Mouse (Mus musculus) kidney, embryonic 16.5 days (tissue): ENCODE results near the gene Dapk1. TPM values are rescaled to one million over a fixed set of nuclear protein-coding genes. Genes with fewer than 3 reads are reported as not detected.

ENCODE experiments used
- ATAC-seq: fragments of 200-750 bp; cut with Nextera tagmentation; 2 replicates; pipeline ENCODE4 v1.8.0; 2017; ENCODE audit warnings: moderate TSS enrichment; ENCODE audit not compliant: low FRiP score, low TSS enrichment
- H3K27ac ChIP-seq: fragments of 300-500 bp; sonication (generic); 2 replicates; pipeline ENCODE4 v1.5.1; 2014; ENCODE audit warnings: low read length
- H3K27me3 ChIP-seq: fragments of 300-500 bp; sonication (generic); 2 replicates; pipeline ENCODE4 v1.6.1; 2014; ENCODE audit warnings: low read length, control low read depth, mixed read lengths; ENCODE audit not compliant: insufficient read depth
- H3K36me3 ChIP-seq: fragments of 300-500 bp; sonication (generic); 2 replicates; pipeline ENCODE4 v1.6.1; 2014; ENCODE audit warnings: low read length, control low read depth, mixed read lengths; ENCODE audit not compliant: insufficient read depth
- H3K4me1 ChIP-seq: fragments of 300-500 bp; sonication (generic); 2 replicates; pipeline ENCODE4 v1.6.1; 2014; ENCODE audit warnings: low read length, control low read depth, mixed read lengths; ENCODE audit not compliant: insufficient read depth
- H3K4me2 ChIP-seq: fragments of 300-500 bp; sonication (generic); replicated peaks from 2 replicates; pipeline ENCODE4 v1.6.1; 2014; ENCODE audit warnings: low read depth, low read length
- H3K4me3 ChIP-seq: fragments of 300-500 bp; sonication (generic); 2 replicates; pipeline ENCODE4 v1.5.1; 2014; ENCODE audit warnings: mild to moderate bottlenecking, low read length
- H3K9ac ChIP-seq: fragments of 300-500 bp; sonication (generic); replicated peaks from 2 replicates; pipeline ENCODE4 v1.6.1; 2014; ENCODE audit warnings: low read length
- H3K9me3 ChIP-seq: fragments of 300-500 bp; sonication (generic); 2 replicates; pipeline ENCODE4 v1.6.1; 2016; ENCODE audit warnings: low read length, control low read depth
- WGBS: fragments of 180-500 bp; shearing (Covaris S2); extraction: QIAGEN DNeasy Blood & Tissue Kit; methylation state at CpG from one replicate; pipeline ENCODE4 v1.1.7; 2014; 5-methylcytosine and 5-hydroxymethylcytosine counted together
- polyA plus RNA-seq: library from polyadenylated mRNA; unstranded; fragments of >200 nt; fragmentation: Nextera tagmentation; extraction: Ambion mirVana; gene quantifications from 2 replicates; pipeline ENCODE4 v1.2.1, GENCODE M21; 2015

Dapk1 gene
- polyA plus RNA-seq, 1 experiment from 2014 or later: 25.3 TPM

- no peak overlapping the region for H3K4me3 ChIP-seq
- WGBS: 74% methylated on average over 6 of the region's 6 CpGs
- H3K36me3 ChIP-seq: no peaks in the 10 kb centered on the region
- ATAC-seq: no peak
- H3K4me2 ChIP-seq: no peak overlapping the region
- H3K9me3 ChIP-seq: no peaks in the 10 kb centered on the region
- H3K27ac ChIP-seq: no peak overlapping the region
- no peak overlapping the region for H3K9ac ChIP-seq
- H3K4me1 ChIP-seq: peaks cover 40% of the 10 kb centered on the region
- no peaks in the 10 kb centered on the region for H3K27me3 ChIP-seq
These were observed 66.3 kb downstream of the Dapk1 start for GRCm38 (mm10) chr13:60668036-60668435.

- Histone ChIP-seq H3K4me1 (peaks cover 46% of the 10 kb centered on the region), H3K4me3 (no peak overlapping the region), H3K4me2 (no peak overlapping the region), H3K27ac (peak overlapping the region; percentile 4; the same call in 1 of the 2 replicates), H3K36me3 (no peaks in the 10 kb centered on the region), H3K9me3 (no peaks in the 10 kb centered on the region), H3K27me3 (no peaks in the 10 kb centered on the region), H3K9ac (no peak overlapping the region)
- ATAC-seq: no peak
- WGBS: 49% methylated on average over 10 of the region's 10 CpGs
These were observed 68.9 kb downstream of the Dapk1 start for GRCm38 (mm10) chr13:60670605-60671004.

- Histone ChIP-seq H3K9me3 (no peaks in the 10 kb centered on the region), H3K4me3 (no peak overlapping the region), H3K4me2 (no peak overlapping the region), H3K27me3 (no peaks in the 10 kb centered on the region), H3K27ac (peak overlapping the region; percentile 4; the same call in 1 of the 2 replicates), H3K4me1 (peaks cover 51% of the 10 kb centered on the region), H3K36me3 (no peaks in the 10 kb centered on the region), H3K9ac (no peak overlapping the region)
- ATAC-seq: no peak
- WGBS: 47% methylated on average over 10 of the region's 10 CpGs
These were observed 69.5 kb downstream of the Dapk1 start for GRCm38 (mm10) chr13:60671235-60671634.

- Histone ChIP-seq H3K4me2 (no peak overlapping the region), H3K9me3 (no peaks in the 10 kb centered on the region), H3K9ac (no peak overlapping the region), H3K4me3 (no peak overlapping the region), H3K27me3 (no peaks in the 10 kb centered on the region), H3K36me3 (no peaks in the 10 kb centered on the region), H3K27ac (0 out of 2 replicates have a peak overlapping the region, but pooled peaks have one; percentile 12), H3K4me1 (peaks cover 51% of the 10 kb centered on the region)
- 65% methylated on average over 8 of the region's 8 CpGs for WGBS
- ATAC-seq: no peak
These were observed 70.5 kb downstream of the Dapk1 start for GRCm38 (mm10) chr13:60672287-60672686.

GRCm38 (mm10) chr13:60672882-60673675, 71.3 kb downstream of the Dapk1 start:
- H3K27ac ChIP-seq: no peak overlapping the region
- no peak overlapping the region for H3K9ac ChIP-seq
- WGBS: 87% methylated on average over 11 of the region's 11 CpGs
- no peaks in the 10 kb centered on the region for H3K27me3 ChIP-seq
- no peak overlapping the region for H3K4me2 ChIP-seq
- H3K4me3 ChIP-seq: no peak overlapping the region
- H3K9me3 ChIP-seq: no peaks in the 10 kb centered on the region
- H3K4me1 ChIP-seq: peaks cover 51% of the 10 kb centered on the region
- ATAC-seq: no peak
- H3K36me3 ChIP-seq: no peaks in the 10 kb centered on the region

GRCm38 (mm10) chr13:60674301-60674700, 72.6 kb downstream of the Dapk1 start:
- Histone ChIP-seq H3K27me3 (no peaks in the 10 kb centered on the region), H3K4me1 (peaks cover 51% of the 10 kb centered on the region), H3K36me3 (no peaks in the 10 kb centered on the region), H3K9ac (no peak overlapping the region), H3K4me3 (no peak overlapping the region), H3K9me3 (no peaks in the 10 kb centered on the region), H3K27ac (peak overlapping the region; percentile 93), H3K4me2 (no peak overlapping the region)
- no peak for ATAC-seq
- WGBS: 5% methylated on average over 2 of the region's 2 CpGs

GRCm38 (mm10) chr13:60674911-60675310, 73.2 kb downstream of the Dapk1 start:
- Histone ChIP-seq H3K9ac (no peak overlapping the region), H3K4me2 (peak overlapping the region; percentile 47), H3K4me3 (peak overlapping the region; percentile 16; the same call in 1 of the 2 replicates), H3K27me3 (no peaks in the 10 kb centered on the region), H3K9me3 (no peaks in the 10 kb centered on the region), H3K36me3 (no peaks in the 10 kb centered on the region), H3K4me1 (peaks cover 51% of the 10 kb centered on the region), H3K27ac (peak overlapping the region; percentile 93)
- 9% methylated on average over 9 of the region's 9 CpGs for WGBS
- peak; percentile 87 for ATAC-seq

GRCm38 (mm10) chr13:60675416-60675815, 73.7 kb downstream of the Dapk1 start:
- H3K4me1 ChIP-seq: peaks cover 46% of the 10 kb centered on the region
- ATAC-seq: no peak
- H3K27me3 ChIP-seq: no peaks in the 10 kb centered on the region
- peak overlapping the region; percentile 93 for H3K27ac ChIP-seq
- no peaks in the 10 kb centered on the region for H3K9me3 ChIP-seq
- no peaks in the 10 kb centered on the region for H3K36me3 ChIP-seq
- peak overlapping the region; percentile 47 for H3K4me2 ChIP-seq
- 24% methylated on average over 4 of the region's 4 CpGs for WGBS
- no peak overlapping the region for H3K4me3 ChIP-seq
- H3K9ac ChIP-seq: no peak overlapping the region

- no peaks in the 10 kb centered on the region for H3K27me3 ChIP-seq
- WGBS: 67% methylated on average over 6 of the region's 6 CpGs
- no peak overlapping the region for H3K27ac ChIP-seq
- H3K4me3 ChIP-seq: no peak overlapping the region
- no peak overlapping the region for H3K9ac ChIP-seq
- ATAC-seq: no peak
- H3K36me3 ChIP-seq: no peaks in the 10 kb centered on the region
- peaks cover 31% of the 10 kb centered on the region for H3K4me1 ChIP-seq
- no peak overlapping the region for H3K4me2 ChIP-seq
- no peaks in the 10 kb centered on the region for H3K9me3 ChIP-seq
These were observed 77.2 kb downstream of the Dapk1 start for GRCm38 (mm10) chr13:60678912-60679311.
